Mouse (Mus musculus) intestine, embryonic 14.5 days (tissue): Measurements from ENCODE around the gene Pttg1ip. TPM values are rescaled to one million over a fixed set of nuclear protein-coding genes. Genes with fewer than 3 reads are reported as not detected.

ENCODE experiments used
- ATAC-seq: fragments of 200-750 bp; cut with Nextera tagmentation; replicated peaks from 2 replicates; pipeline ENCODE4 v1.8.0; 2017; ENCODE audit warnings: low read depth, moderate number of reproducible peaks, moderate TSS enrichment, moderate library complexity; ENCODE audit not compliant: low FRiP score, low TSS enrichment
- DNase-seq: peaks from one replicate; pipeline ENCODE4 v3.0.0-alpha.2; 2018; ENCODE audit warnings: low spot score
- H3K27ac ChIP-seq: fragments of 300-500 bp; sonication (generic); 2 replicates; pipeline ENCODE4 v1.5.1; 2014; ENCODE audit warnings: low read depth, mild to moderate bottlenecking, control low read depth
- H3K27me3 ChIP-seq: fragments of 300-500 bp; sonication (generic); replicated peaks from 2 replicates; pipeline ENCODE4 v1.6.1; 2014; ENCODE audit warnings: low read length, control low read depth; ENCODE audit not compliant: control insufficient read depth, insufficient read depth
- H3K36me3 ChIP-seq: fragments of 300-500 bp; sonication (generic); 2 replicates; pipeline ENCODE4 v1.6.1; 2014; ENCODE audit warnings: low read length, control low read depth; ENCODE audit not compliant: control insufficient read depth, insufficient read depth
- H3K4me1 ChIP-seq: fragments of 300-500 bp; sonication (generic); replicated peaks from 2 replicates; pipeline ENCODE4 v1.6.1; 2014; ENCODE audit warnings: low read length, control low read depth, mixed read lengths; ENCODE audit not compliant: control insufficient read depth, insufficient read depth
- H3K4me2 ChIP-seq: fragments of 300-500 bp; sonication (generic); 2 replicates; pipeline ENCODE4 v1.6.1; 2014; ENCODE audit warnings: low read length
- H3K4me3 ChIP-seq: fragments of 300-500 bp; sonication (generic); 2 replicates; pipeline ENCODE4 v1.5.1; 2014; ENCODE audit warnings: low read depth, low read length, control low read depth, mixed read lengths
- H3K9ac ChIP-seq: fragments of 300-500 bp; sonication (generic); 2 replicates; pipeline ENCODE4 v1.6.1; 2014; ENCODE audit warnings: mild to moderate bottlenecking, low read length
- H3K9me3 ChIP-seq: fragments of 300-500 bp; sonication (generic); 2 replicates; pipeline ENCODE4 v1.6.1; 2016; ENCODE audit warnings: low read length, control low read depth; ENCODE audit not compliant: control insufficient read depth
- WGBS: fragments of 180-500 bp; shearing (Covaris S2); extraction: QIAGEN DNeasy Blood & Tissue Kit; methylation state at CpG from one replicate; pipeline ENCODE4 v1.1.7; 2014; 5-methylcytosine and 5-hydroxymethylcytosine counted together
- polyA plus RNA-seq: library from polyadenylated mRNA; unstranded; fragments of >200 nt; fragmentation: Nextera tagmentation; extraction: Ambion mirVana; gene quantifications from 2 replicates; pipeline ENCODE4 v1.2.1, GENCODE M21; 2014

Gene Pttg1ip
- polyA plus RNA-seq, 1 experiment from 2014 or later: 155 TPM

GRCm38 (mm10) chr10:77580027-77580920 is 1.2 kb upstream of the Pttg1ip start:
- Histone ChIP-seq H3K9me3 (no peaks in the 10 kb centered on the region), H3K4me1 (peaks cover 21% of the 10 kb centered on the region), H3K27ac (no peak overlapping the region), H3K27me3 (no peaks in the 10 kb centered on the region), H3K9ac (no peak overlapping the region), H3K36me3 (no peaks in the 10 kb centered on the region), H3K4me2 (no peak overlapping the region), H3K4me3 (no peak overlapping the region)
- WGBS: 55% methylated on average over 10 of the region's 10 CpGs
- no peak for DNase-seq
- ATAC-seq: no peak

- Histone ChIP-seq H3K36me3 (no peaks in the 10 kb centered on the region), H3K27me3 (no peaks in the 10 kb centered on the region), H3K4me3 (peak overlapping the region; percentile 94), H3K4me2 (peak overlapping the region; percentile 83), H3K27ac (peak overlapping the region; percentile 74), H3K9ac (peak overlapping the region; percentile 49), H3K9me3 (no peaks in the 10 kb centered on the region), H3K4me1 (peaks cover 21% of the 10 kb centered on the region)
- no peak for DNase-seq
- WGBS: 3% methylated on average over 8 of the region's 8 CpGs
- no peak; the same call in 1 of the 2 replicates for ATAC-seq
Measured at GRCm38 (mm10) chr10:77581023-77581407, 505 bp upstream of the Pttg1ip start.

DNA sequence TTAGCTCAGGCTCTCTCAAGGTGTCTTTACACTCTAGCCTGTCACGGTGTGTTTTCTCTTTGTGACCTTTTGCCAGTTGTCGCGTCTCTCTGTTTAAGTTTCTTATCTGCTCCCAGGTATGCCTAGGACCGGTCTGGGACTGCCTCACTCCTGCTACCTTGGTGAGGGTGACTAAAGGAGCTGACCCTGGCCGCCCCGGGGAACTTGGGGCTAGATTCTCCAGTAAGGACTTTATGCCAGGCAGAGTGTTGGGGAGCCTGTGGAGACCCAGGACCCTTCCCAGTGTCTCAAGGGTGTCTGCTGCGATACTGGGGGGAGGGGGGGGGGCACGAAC is 732 bp downstream of the Pttg1ip start:
- H3K27ac ChIP-seq: peak overlapping the region; percentile 88
- ATAC-seq (peak; percentile 32; the same call in 1 of the 2 replicates), DNase-seq (no peak)
- 8% methylated on average over 8 of the region's 8 CpGs for whole genome bisulfite sequencing
- no peaks in the 10 kb centered on the region for H3K9me3 ChIP-seq
- peaks cover 21% of the 10 kb centered on the region for H3K4me1 ChIP-seq
- H3K4me3 ChIP-seq: peak overlapping the region; percentile 94
- no peaks in the 10 kb centered on the region for H3K27me3 ChIP-seq
- peak overlapping the region; percentile 81 for H3K4me2 ChIP-seq
- peaks cover 3% of the 10 kb centered on the region; the same call in 1 of the 2 replicates for H3K36me3 ChIP-seq
- H3K9ac ChIP-seq: peak overlapping the region; percentile 79

GRCm38 (mm10) chr10:77583795-77584422 is 2.4 kb downstream of the Pttg1ip start:
- 79% methylated on average over 10 of the region's 10 CpGs for WGBS
- H3K9me3 ChIP-seq: no peaks in the 10 kb centered on the region
- H3K27me3 ChIP-seq: no peaks in the 10 kb centered on the region
- no peak overlapping the region for H3K9ac ChIP-seq
- peaks cover 21% of the 10 kb centered on the region for H3K4me1 ChIP-seq
- no peak overlapping the region for H3K4me3 ChIP-seq
- DNase-seq (no peak), ATAC-seq (no peak)
- peaks cover 19% of the 10 kb centered on the region for H3K36me3 ChIP-seq
- no peak overlapping the region for H3K27ac ChIP-seq
- no peak overlapping the region for H3K4me2 ChIP-seq

DNA sequence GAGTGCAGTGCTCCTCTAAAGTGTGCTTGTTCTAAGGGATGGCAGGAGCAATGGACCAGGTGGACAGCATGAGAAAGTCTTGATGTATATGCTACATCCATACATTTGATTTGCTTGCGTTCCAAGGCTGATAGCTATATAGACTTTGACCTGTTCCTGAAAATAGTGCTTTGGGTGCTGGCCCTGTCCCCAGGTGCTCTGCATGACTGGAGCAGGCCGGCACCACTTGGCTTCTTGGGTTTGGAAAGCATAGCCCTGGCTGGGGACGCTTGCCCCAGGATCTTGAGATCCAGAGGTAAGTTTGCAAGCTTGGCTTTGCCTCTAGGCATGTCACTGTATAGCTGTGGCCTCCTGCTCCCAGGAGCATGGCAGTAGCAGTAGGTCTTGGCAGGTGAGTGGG is 5.1 kb downstream of the Pttg1ip start:
- DNase-seq (no peak), ATAC-seq (no peak)
- Histone ChIP-seq H3K27me3 (no peaks in the 10 kb centered on the region), H3K9ac (no peak overlapping the region), H3K4me2 (no peak overlapping the region), H3K9me3 (no peaks in the 10 kb centered on the region), H3K36me3 (peaks cover 42% of the 10 kb centered on the region), H3K4me3 (no peak overlapping the region), H3K4me1 (peaks cover 18% of the 10 kb centered on the region; the same call in 1 of the 2 replicates), H3K27ac (no peak overlapping the region)
- WGBS: 78% methylated on average over 3 of the region's 3 CpGs

GRCm38 (mm10) chr10:77587091-77587775 is 5.7 kb downstream of the Pttg1ip start:
- Histone ChIP-seq H3K9ac (no peak overlapping the region), H3K4me2 (no peak overlapping the region), H3K36me3 (peaks cover 48% of the 10 kb centered on the region), H3K4me1 (peaks cover 16% of the 10 kb centered on the region; the same call in 1 of the 2 replicates), H3K27me3 (no peaks in the 10 kb centered on the region), H3K9me3 (no peaks in the 10 kb centered on the region), H3K27ac (no peak overlapping the region), H3K4me3 (no peak overlapping the region)
- DNase-seq: no peak
- 61% methylated on average over 6 of the region's 6 CpGs for WGBS
- no peak for ATAC-seq

DNA sequence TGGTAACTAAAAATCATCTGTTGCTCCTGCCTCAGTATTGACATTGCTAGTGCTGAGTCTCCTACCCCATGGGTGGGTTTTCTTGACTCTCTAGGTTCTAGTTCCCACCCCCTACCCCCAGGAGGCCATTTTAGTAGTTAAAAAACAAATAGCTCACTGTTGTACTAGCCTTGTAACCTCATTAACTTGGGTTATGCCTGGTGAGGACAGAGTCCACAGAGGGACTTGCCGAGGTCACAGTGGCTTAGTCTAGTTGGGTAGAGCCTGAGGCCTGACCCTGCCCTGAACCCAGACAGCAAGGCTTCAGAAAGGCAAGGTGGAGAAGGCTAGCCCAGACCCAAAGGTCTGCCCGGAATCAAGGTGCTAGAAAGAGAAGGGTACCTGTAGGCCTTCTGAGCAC is 6.5 kb downstream of the Pttg1ip start:
- peaks cover 56% of the 10 kb centered on the region for H3K36me3 ChIP-seq
- H3K4me1 ChIP-seq: peaks cover 10% of the 10 kb centered on the region; the same call in 1 of the 2 replicates
- H3K9me3 ChIP-seq: no peaks in the 10 kb centered on the region
- DNase-seq (no peak), ATAC-seq (no peak)
- no peak overlapping the region for H3K27ac ChIP-seq
- H3K4me3 ChIP-seq: no peak overlapping the region
- no peaks in the 10 kb centered on the region for H3K27me3 ChIP-seq
- no peak overlapping the region for H3K4me2 ChIP-seq
- H3K9ac ChIP-seq: no peak overlapping the region
- 93% methylated on average over 2 of the region's 2 CpGs for WGBS

DNA sequence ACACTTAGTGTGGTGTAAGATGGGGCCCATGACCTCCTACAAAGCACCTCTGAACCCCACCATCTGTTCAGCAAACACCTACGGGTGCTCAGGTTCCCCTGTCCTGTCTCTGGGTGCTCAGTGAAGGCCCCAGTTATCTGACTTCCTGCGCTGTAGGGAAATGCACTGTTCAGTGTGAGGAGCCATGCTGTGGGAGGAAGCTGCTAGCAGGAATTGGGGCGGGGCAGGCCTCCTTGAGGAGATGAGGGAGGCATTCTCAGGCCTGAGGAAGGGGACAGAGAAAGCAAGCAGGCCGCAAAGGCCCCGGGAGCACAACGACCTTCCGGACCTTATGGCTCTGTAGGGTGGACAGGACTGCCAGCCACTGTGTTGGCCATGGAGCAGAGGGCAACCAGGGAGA is 7.6 kb downstream of the Pttg1ip start:
- Histone ChIP-seq H3K4me2 (no peak overlapping the region), H3K27me3 (no peaks in the 10 kb centered on the region), H3K9ac (no peak overlapping the region), H3K36me3 (peaks cover 66% of the 10 kb centered on the region), H3K4me3 (no peak overlapping the region), H3K4me1 (0 out of 2 replicates have a peak, but pooled peaks cover 3% of the 10 kb centered on the region), H3K9me3 (no peaks in the 10 kb centered on the region), H3K27ac (peak overlapping the region; percentile 12; the same call in 1 of the 2 replicates)
- 83% methylated on average over 7 of the region's 7 CpGs for WGBS
- ATAC-seq: no peak
- no peak for DNase-seq
